Mouse (Mus musculus) frontal cortex, adult (tissue): ENCODE measurements at regions not wholly inside any gene's neighbourhood (a gene's known extent, or its start where the extent isn't known, plus 50 kb on each side); places are given as distances from the start of the nearest gene placed in this dataset.

Experiments used
- ATAC-seq: cut with Nextera tagmentation; 2 replicates; pipeline ENCODE4 v1.9.2; 2017; ENCODE audit warnings: mild to moderate bottlenecking, moderate library complexity, mixed read lengths; ENCODE audit not compliant: low TSS enrichment

DNA sequence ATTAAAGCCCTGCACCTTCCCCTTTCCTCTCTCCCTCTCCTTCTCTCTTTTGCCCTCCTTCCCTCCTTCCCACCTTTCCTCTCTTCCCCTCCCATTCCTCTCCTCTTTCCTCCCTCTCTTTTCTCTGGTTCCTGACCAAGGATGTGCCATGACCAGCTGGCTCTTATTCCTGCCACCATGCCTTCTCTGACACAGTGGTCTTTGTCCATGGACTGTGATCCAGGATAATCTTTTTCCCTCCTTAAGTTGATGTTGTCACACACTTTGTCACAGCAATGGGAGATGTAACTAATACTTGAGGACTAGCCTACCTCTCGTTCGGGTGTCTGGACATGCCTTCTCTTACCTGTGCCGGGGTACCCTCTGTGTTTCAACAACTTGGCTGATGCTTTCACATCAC lies 86.4 kb downstream of the Anapc4 start:
- ATAC-seq = no peak

DNA sequence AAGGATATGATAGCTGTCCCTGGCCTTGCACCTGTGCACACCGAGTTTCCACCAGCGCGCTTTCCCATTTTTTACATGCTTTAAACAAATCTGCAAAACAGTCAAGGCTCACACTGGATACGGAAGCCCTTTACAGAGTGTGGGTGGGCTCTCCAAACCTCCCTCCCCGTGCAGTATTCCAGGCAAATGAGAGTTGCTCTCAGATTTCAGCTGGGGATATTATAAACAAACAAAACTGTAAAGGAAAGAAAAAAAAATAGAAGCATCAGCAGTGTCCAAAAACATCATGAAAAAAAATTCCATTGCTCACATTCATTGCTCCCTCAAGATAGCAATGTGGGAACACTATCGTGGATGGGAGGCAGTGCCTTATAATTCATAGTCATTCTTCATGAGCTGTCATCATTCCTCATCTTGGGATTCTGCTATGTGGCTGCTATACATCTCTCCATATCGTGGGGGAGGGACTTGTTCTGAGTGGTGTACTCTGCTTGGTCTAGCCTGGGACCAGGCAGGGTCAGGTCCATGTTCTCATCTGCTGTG lies 87.0 kb downstream of the Anapc4 start:
- peak; percentile 50 for ATAC-seq

DNA sequence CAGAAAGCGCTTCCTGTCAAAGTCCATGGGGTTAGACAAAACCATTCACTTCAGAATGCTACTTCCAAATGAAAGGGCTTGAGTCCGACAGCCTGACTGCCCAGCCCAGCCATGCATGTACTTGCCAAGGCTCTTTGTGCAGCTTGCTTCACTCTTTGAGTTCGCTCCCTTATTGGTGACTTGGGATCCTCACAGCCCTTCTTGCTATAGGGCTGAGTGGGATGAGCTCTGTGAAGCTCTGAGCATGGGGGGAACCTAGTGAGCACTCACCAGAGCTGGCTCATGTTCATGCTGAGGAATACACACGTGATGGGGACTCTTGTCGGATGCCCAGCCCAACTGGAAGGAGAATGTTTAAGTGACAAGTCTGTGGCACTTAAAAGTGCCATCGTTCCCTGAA lies 91.2 kb downstream of the Anapc4 start:
- no peak for ATAC-seq

DNA sequence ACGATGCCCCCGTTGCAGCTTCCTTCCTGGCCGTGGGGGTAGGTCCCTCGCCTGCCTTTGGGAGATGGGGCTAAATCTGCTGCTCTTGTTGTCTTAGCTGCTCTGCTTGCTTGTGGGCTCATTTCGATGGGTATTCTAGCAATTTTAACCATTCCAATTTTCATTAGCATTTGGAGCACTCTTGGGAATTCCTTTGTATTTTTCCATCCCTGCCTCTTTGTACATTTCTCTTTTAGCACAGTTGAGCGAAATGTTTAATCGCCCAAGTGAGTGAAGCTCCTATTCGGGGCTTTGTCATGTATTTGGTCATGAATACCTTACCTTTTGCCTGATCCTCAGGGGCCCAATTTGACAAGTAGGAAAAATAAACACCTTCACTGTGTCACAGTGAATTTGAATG lies 95.9 kb downstream of the Anapc4 start:
- ATAC-seq = no peak

DNA sequence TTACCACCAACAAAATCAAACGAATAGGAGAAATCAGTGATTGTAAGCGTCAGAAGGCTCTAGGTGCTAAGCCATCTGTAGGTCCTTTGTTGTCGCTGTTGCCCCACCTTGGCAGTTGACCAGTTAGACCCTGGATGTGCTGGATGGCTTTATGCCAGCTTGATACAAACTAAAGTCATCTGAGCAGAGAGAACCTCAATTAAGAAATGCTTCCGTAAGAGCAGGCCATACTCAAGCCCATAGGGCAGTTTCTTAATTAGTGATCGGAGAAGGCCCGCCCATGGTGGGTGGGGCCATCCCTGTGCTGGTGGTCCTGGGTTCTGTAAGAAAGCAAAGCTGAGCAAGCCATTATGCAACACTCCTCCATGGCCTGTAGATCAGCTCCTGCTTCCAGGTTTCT lies 99.5 kb downstream of the Anapc4 start:
- no peak for ATAC-seq

DNA sequence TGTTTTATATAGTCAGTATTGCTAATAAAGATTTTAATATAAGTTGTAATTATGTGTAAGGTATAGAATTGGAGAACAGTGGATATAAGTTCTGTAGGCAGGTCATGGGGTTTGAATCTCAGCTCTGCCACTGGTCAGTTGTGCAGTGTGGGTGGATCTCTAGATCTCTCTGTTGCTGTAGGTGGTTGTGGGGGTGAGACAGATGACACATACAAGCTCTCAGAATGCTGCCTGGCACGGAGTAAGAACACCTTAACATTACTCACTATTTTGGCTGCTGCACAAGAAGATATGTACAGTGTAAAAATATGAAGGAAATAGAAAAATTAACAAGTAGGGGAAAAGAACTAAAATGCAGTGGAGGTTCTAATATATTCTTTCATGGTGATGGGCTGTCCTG lies 100.3 kb upstream of the Slc34a2 start:
- ATAC-seq = peak; percentile 92

DNA sequence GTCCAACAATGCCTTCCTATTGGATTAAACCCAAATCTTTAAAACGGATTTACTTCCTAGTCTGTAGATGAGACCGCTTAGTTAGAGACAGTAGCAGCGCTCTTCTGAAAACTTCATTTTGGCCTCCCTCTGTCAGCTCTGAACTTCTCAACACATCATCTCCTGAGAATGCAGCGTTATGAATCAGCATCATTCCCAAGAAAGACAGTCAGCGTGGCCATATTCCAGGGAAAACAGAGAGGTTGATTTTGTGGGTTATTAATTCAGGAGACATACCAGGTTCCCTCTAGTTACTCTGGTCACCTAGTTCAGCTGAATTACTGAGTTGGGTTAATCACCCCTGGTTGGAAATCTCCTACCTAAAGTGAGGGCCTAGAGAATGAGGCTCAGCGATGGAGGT lies 97.9 kb upstream of the Slc34a2 start:
- ATAC-seq = no peak

DNA sequence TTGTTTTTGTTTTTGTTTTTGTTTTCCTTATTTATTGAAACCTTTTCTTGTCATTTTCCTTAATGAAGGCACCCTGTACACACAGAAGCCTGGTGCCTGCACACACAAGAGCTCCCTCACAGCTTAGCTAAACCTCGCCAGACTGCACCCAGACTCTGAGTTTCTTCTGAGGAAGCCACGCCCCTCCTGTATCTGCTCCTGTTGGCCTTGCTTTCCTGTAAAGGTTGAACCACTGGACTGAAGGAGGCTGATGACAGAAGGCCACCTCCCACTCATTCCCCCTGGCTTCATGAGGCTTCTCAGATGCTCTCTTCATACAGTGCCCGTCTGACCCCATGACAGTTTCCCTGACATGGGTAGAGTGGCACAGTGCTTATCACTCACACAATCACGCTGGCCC lies 97.2 kb upstream of the Slc34a2 start:
- no peak for ATAC-seq

DNA sequence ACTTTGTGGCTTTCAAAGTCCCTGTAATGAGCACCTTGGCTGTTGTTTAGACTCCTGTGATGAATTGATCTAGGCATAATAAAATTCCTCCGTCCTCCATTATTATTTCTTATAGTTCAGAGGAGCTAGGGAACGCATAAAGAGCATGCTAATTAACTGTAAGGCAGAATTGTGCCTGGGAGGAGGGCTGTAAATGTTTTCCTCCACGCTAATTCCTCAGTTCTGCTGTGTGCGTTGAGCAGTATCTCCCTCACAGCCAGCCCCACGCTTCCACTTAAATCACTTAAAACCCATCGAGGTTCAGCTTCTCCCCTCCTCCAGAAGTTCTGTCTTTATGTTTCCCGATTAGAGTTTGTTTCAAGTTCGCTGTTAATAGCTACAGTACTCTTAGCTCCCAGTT lies 84.0 kb upstream of the Slc34a2 start:
- ATAC-seq = no peak

DNA sequence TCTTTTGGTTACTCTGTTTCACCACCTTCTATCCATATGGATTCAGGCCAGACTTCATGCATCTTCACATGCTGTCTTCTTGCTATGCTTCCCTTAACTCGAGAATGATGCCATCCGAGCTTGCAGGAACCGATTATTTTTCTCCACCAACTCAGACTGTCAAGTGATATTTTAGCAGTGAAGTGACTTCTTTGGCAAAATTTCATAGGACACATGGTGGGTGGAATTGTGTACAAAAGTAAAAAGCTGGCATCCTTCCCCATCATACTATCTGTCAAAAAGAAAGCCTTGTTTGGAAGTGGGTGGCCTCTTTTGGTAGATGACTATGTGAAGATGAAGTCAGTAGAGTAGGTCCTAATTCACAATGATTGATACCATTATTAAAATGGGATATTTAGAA lies 83.2 kb upstream of the Slc34a2 start:
- peak; percentile 89 for ATAC-seq

DNA sequence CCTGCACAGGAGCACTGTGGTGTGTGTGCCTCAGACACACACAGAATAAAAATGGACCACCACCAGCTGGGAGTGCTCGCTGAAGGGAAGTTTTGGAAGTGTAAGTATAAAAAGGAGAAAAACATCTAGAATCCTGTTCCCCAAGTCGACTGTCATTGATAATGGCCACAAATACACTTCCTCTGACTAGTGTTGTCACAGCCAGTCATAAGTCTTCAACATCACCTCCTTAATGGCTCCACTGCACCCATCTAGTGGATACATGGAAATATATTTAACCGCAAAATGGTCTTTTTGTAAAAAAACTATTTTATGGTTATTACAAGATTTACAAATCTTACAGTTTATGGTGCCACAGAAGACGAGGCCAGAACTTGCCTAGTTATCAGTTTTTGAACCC lies 73.7 kb upstream of the Slc34a2 start:
- no peak for ATAC-seq

DNA sequence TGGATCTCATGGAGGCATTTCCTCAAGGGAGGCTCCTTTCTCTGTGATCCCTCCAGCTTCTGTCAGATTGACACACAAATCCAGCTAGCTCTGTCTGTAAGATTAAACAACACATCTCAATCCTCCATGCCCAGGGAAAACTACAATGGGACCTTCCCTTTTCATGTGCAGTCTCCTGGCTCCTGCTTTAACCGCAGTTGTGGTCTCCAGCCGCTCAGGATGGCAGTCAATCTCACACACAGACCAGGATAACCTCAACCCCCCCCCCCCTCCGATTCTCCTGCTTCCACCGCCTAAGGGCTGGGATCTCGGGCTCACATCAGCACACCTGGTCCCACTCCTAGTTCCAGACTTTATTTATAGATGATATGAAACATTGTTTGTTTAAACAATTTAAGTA lies 66.1 kb upstream of the Slc34a2 start:
- ATAC-seq = no peak

DNA sequence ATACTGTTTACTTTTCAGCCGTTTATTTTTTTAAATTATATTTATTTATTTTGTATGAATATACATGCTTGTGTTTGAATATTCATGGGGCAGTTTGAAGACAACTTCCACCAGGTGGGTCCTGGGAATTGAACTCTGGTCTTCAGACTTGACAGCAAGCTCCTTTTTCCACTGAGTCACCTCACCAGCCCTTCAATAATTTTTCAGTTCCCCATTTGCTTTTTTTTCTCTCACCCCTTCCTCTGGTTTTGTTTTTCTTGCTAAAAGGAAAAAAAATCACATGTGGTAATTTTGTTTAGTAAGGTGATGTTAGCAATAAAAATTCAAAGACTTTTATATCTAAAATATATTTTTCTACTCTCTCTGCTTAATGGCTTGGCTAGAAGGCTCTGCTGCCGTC lies 64.9 kb upstream of the Slc34a2 start:
- no peak for ATAC-seq

DNA sequence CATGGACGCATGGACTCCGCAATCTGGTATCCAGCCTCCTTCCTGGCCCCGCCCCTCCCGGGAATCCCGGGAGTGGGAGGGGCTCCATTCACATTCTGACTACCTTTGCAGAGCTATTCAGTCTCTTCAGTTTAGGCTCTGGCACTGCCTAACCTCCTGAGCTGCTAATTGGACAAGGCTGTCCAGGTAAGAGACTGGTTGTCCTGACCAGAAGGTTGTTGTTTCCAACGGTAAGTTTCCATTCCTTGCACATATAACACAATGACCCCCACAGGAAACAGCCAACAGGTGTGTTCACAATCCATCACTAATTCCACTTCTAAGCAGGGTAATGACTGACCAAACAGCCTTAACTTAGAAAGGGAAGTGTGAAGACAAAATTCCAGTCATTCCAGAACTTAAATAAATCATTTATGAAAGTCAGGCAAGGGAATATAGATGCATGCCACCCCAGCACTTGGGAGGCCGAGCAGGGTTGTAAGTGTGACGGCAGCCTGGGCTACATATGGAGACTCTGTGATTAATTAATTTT lies 62.3 kb upstream of the Slc34a2 start:
- ATAC-seq = no peak

DNA sequence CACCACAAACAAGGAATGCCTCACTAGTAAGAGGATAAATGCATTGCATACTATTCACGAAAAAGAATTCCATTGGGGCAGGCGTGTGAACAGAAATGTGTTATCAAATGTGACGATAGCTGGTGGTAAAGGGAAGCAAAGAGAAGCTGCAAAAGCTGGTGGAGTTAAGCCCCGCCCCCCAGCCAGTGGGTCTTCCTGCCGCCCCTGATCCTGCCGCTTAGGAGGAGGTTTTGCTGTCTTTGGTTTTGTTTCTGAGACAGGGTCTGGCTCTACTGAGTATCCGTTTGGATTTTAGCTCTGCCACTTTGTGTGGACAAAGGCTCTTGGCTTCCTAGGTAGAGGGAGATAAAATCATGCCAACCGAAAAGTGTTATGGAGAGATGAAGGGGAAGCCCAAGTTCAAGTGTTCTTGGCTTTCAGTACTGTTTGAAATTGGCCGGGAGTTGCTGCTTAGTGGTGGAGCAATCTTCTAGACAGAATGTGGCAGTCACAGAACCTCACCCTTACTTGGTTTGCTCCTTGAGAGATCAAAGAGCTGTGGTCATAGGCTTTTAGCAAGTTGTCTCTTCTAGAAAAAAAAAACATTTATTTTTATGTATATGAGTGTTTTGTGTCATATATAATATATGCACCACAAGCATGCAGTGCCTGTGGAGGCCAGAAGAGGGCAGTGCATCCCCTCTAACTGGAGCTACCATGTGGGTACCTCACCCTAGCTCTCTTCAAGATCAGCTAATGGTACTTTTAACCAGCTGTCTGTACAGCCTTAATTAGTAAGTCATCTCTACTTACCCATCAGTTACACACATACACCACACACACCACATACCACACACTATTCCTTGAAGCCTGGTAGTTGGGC lies 59.8 kb upstream of the Slc34a2 start:
- ATAC-seq = no peak

DNA sequence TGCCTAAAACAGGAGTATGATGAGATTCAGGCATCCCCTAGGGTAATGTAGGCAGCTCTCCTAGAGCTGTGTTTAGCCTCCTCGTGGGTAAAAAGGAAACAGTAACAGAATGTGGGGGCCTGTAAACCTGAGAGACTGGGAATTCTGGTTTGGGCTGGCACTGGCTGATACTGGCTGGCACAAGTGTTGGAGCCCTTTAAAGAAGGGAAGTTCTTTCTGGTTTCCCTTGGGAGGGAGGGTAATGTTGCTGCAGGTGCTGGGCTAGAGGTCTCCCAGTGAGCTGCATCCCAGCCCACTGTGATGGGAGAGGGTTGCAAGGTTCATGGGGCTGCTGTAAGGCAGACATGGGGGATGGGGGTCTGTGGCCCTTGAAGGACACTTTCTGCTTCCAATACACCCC lies 58.4 kb upstream of the Slc34a2 start:
- no peak for ATAC-seq

DNA sequence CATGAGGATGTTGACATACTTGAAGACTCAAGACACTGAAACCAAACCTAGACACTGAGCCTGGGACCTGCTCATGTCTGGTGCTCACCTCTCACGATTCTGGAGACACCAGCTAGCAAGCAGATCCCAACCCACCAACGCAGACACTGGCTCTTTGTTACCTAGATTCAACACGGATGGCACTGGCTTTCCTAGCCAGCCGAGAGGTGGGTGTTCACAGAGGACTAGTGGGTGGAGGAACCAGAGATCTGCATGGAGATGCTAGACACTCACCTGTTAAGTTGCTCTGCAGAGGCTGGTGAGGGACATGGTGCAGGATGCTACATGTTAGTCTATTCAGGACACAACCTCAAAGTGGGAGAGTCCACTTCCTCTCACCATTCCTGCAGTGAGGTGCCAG lies 55.8 kb upstream of the Slc34a2 start:
- peak; percentile 88 for ATAC-seq

DNA sequence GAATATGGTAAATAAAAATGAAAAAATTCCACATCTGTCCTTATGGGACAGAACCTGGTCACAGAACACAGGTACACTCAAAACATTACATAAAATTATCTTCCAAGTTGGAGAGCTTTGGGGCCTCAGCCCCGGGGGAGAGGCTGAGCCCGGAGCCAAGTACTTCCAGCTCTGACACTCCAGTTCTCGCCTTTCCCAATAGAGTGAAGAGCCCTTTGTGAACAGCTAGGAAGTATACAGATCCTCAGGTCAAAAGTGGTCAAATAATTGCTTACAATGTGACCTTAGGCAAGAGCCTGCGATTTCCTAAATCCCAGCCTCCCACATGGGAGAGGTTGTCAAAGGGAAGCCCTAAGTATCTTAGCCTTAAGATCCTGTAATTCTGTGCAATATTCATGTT lies 55.1 kb upstream of the Slc34a2 start:
- ATAC-seq = no peak
